Mouse (Mus musculus) layer of hippocampus, adult 18-20 months (tissue): ENCODE results near the gene Dhx15. TPM values are rescaled to one million over a fixed set of nuclear protein-coding genes. Genes with fewer than 3 reads are reported as not detected.

Experiments
- DNase-seq, 2 experiments: peaks; one replicate each; pipeline ENCODE4 v3.0.0; 2022; ENCODE audit warnings: low spot score in 2 of 2
- total RNA-seq, 2 experiments: library from RNA; stranded (reverse); gene quantifications; 2 replicates each; pipeline ENCODE4 v1.2.3; 2021

The Dhx15 gene
- total RNA-seq, 2 experiments from 2014 or later = 90.4 to 91.8 TPM

GRCm38 (mm10) chr5:52147141-52147540 is 43.2 kb downstream of the Dhx15 start:
- DNase-seq = no peak

GRCm38 (mm10) chr5:52145684-52146083 is 44.6 kb downstream of the Dhx15 start:
- DNase-seq = no peak

- DNase-seq = no peak
These were observed 48.4 kb downstream of the Dhx15 start for GRCm38 (mm10) chr5:52141936-52142335.

- DNase-seq = no peak
These were observed 51.5 kb downstream of the Dhx15 start for GRCm38 (mm10) chr5:52138819-52139218.

GRCm38 (mm10) chr5:52138134-52138533 is 52.2 kb downstream of the Dhx15 start:
- DNase-seq = peak in 1 of 2 experiments; percentile 15

- DNase-seq = no peak
These were observed 54.7 kb downstream of the Dhx15 start for GRCm38 (mm10) chr5:52135460-52136141.

- DNase-seq = no peak
These were observed 57.5 kb downstream of the Dhx15 start for GRCm38 (mm10) chr5:52132840-52133239.

- peak in 1 of 2 experiments; percentile 21 for DNase-seq
These were observed 58.2 kb downstream of the Dhx15 start for GRCm38 (mm10) chr5:52132092-52132491.

GRCm38 (mm10) chr5:52131389-52131788 is 58.9 kb downstream of the Dhx15 start:
- DNase-seq = no peak

- DNase-seq = no peak
These were observed 59.8 kb downstream of the Dhx15 start for GRCm38 (mm10) chr5:52130496-52130895.

- DNase-seq = no peak
These were observed 64.1 kb downstream of the Dhx15 start for GRCm38 (mm10) chr5:52126263-52126662.

GRCm38 (mm10) chr5:52125854-52126253 is 64.5 kb downstream of the Dhx15 start:
- DNase-seq = no peak

- no peak for DNase-seq
These were observed 68.2 kb downstream of the Dhx15 start for GRCm38 (mm10) chr5:52122146-52122545.

- DNase-seq = no peak
These were observed 70.5 kb downstream of the Dhx15 start for GRCm38 (mm10) chr5:52119822-52120221.

- no peak for DNase-seq
These were observed 71.1 kb downstream of the Dhx15 start for GRCm38 (mm10) chr5:52119192-52119591.

GRCm38 (mm10) chr5:52117829-52118228 is 72.5 kb downstream of the Dhx15 start:
- DNase-seq = no peak

- no peak for DNase-seq
These were observed 73.9 kb downstream of the Dhx15 start for GRCm38 (mm10) chr5:52116404-52116803.

- peak; percentile 86 to 90 for DNase-seq
These were observed 74.4 kb downstream of the Dhx15 start for GRCm38 (mm10) chr5:52115821-52116317.

GRCm38 (mm10) chr5:52114751-52115451 is 75.4 kb downstream of the Dhx15 start:
- peak; percentile 30 to 36 for DNase-seq

- peak; percentile 32 to 59 for DNase-seq
These were observed 76.2 kb downstream of the Dhx15 start for GRCm38 (mm10) chr5:52113851-52114731.
